Mouse (Mus musculus): Measurements from ENCODE around the gene Prss58.

Gene Prss58

DNA sequence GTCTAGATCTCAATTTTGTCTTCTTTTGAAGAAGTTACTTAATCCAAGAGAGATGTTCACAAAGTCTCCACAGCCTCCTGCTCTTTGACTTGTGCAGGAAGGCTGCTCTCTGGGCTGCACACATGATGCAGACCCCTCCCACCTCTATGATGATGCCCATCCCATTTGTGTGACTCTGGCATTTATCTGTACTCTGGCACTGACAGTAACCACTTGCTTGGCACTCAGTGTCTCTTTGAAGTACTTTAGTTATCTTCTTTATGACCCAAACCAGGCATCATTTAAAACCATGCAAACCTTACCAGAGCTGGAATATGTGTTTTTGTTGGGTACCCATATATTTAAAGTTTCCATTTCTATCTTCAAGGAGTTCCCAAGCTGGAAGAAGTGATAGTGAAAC is at the start of gene Prss58:
TSS of gene Prss58 (minus strand) at position 101 of the 400 bp plus-strand sequence.
- no peak for DNase-seq

DNA sequence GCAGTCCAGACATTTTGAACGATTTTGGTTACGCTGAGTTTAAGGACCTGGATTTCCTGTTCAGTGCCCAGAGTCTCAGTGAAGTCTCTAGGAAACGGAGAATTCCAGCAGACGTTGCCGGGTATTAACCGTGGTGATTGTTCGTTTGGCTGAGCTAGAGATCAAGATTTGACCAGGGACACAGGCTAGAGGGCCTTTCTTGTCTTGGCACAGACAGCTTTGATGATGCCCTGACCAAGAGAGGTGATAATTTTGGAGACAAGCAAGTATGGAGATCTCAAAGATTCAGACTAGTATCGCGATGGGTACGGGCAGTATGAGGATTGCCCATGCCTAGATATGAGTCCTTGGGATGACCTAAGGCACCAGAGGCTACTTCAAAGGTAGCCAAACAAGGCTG is 40.3 kb upstream of the Prss58 start, which contains the start of gene 1700074P13Rik:
TSS of gene 1700074P13Rik (minus strand) at position 101 of the 400 bp plus-strand sequence.
- no peak for DNase-seq

DNA sequence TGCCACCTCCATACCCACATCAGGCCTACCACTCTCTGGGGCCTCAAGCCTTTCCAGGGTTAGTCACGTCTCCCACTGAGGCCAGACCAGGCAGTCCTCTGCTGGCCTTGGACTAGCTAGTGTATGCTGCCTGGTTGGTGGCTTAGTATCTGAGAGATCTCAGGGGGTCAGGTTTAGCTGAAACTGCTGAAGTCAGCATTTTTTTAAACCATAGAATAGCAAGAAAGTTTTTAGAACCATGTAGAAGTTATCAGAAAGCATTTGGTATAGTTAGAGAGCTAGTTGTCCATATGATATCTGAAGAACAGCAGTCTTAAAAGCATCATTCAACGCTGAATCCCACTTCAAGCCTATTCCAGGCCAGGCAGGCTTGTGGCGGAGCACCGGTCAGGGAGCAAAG is 19.8 kb upstream of the Prss58 start:
- DNase-seq = no peak

DNA sequence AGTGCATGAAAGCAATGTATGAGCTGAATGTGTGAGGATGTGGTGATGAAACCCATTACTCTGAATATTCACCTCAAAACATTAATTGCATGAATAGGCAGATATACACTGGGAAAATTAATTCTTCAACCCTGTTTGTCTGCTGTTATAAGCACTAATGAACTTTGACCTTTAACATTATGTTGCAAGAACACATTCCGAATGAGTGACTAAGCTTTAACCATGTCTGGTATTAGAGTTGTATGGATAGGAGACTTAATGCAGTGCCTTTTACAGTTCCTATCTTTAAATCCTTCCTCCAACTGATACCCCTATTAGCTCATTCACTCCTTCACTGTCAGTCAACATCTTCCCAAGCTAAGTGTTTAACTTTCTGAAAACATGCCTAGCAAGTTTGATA is 5.5 kb downstream of the Prss58 start:
- no peak for DNase-seq

DNA sequence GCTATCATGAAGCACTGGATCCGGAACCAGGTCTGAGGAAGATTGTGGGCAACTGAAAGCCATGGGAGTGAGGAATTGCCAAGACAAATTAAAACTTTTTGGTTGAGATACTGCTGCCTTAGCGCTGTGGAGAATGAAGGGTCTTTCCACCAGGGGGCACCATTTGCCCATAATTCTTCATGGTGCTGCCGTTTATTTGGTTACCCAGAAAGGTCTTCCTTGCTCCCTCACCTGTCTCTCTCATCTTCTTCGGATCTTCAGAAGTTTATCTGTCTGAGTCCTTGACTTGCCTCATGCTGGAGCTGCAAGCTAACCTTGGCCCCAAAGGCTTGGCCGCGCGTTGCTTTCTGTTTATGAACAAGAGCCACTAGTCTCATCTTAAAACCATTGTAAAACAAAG is 6.6 kb downstream of the Prss58 start:
- DNase-seq = peak; percentile 13

DNA sequence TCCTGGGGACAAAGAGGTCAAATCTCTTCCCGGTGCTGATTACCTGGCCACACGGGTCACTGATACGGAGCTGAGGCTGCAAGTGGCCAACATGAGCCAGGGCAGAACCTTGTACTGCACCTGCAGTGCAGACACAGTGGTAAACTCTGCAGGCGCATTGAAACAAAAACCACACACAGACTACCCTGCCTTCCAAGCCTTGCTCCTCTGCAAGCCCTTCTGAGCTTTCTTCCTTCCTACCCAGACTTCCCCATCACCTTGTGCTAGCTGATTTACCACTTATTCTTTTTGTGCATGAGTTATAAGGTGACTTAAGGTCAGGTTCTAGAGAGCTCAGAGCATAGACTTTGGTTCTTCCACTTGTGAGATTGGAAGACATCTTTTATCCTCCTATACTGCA is 8.4 kb downstream of the Prss58 start:
- DNase-seq = no peak

DNA sequence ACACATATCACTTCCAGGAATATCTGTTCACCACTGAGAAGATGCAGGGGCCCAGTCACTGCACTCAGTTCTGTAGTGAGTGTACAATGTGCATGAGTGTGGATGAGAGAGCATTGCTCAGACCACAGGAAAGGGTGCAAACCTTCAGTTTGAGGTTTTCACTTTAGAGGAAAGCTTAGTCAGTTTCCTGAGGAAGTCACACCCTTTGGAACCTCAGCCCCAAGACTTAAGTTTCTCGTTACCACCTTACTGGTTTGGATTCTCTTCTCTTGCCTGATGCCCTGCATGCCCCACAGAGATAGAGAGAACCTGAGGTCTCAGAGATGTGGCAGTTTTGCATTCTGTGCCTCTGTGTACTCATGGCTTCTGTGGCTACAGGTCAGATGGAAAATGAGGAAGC is 9.2 kb downstream of the Prss58 start:
- DNase-seq = no peak

DNA sequence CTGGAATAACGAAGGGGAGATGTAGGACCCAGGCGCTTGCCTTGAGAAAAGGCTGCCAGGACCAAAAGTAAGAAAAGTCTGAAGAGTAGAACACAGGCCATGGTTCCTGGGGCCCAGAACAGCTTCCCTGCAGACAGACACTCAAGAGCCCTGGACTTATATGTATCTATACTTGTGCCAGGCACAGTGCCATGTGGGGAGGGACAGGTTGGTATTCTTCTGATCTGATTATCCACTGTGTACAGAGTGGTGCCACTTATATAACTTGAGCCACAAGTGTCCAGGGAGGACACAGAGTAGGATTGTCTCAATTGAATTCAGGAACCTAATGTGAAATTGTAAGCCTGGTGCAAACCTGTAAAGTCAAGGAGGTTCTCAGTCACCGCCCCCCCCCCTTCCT is 12.8 kb downstream of the Prss58 start, which contains the start of gene Moxd2:
TSS of gene Moxd2 (minus strand) at position 101 of the 400 bp plus-strand sequence.
- no peak for DNase-seq

DNA sequence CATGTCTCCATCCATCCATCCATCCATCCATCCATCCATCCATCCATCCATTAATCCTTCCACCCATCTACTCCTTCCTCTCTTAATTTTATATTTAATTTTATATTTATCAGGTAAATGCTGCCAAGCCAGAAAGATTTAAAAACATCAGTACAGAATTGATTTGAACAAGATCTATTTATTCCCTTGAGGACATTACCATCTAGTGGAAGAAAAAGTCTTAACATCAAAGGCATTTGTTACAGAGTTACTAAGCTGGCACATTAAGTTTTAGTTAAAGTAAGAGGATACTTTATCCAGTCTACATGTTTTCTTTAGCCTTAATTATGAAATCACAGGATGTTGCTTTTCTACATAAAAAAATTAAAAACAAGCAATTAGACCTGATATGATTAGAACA is 54.9 kb downstream of the Prss58 start:
- no peak for DNase-seq

All from kidney, postnatal 14 days (tissue).